Mouse (Mus musculus) spleen, postnatal 14 days (tissue): ENCODE data around the gene Cr2.
"Not testable (repeated sequence)": the region's sequence is repeated elsewhere in the genome, so short reads cannot be mapped to it uniquely, and the experiment has no call there.

Experiments used
- DNase-seq, 2 experiments: peaks; one replicate each; pipeline ENCODE4 v3.0.0; 2021 to 2022; ENCODE audit warnings: low spot score in 2 of 2

Cr2 gene

DNA sequence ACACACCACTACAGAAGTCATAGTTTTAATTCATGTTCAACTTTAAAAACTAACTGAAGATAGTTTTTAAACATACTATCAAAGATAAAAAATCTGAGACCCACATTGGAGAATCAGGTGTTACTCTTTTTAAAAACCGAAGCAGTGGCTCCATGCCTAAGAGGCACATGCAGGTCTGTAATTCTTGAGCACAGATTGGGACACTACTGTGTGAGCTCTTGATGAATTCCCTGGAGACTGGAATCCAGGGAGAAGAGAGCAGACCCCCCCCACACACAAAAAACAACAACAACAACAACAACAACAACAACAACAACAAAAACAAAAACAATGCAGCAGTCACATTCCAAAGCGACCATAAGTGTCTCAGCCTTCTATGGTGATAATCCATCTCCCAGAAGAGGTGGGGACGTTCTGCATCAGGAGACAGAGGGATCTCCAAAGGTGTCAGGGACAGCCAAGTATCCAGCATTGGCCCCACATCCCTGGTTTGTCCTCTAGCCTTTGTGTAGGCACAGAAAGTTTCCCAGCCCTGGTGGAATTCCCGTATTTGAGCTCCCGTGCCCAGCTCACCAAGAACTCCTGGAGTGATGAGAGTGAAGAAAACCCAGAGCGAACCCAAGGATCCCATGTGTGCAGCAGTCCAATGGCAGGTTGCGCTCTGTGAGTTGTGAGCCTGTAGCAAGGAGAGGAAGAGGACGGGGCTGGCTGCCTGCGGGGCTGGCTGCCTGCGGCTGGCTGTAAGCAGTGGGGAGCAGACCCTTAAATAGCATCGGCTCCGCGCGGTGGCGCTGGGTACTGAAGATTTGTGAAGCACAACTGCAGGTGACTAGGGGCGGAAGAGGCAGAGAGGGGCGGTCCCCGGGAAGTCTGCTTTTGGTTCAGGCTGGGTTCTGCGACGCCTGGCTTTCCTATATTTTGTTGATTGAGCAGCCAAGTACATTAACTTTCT, at the start of gene Cr2:
TSS of gene Cr2 (minus strand) at position 737 of the 952 bp plus-strand sequence.
- DNase-seq: peak; percentile 73 to 82

DNA sequence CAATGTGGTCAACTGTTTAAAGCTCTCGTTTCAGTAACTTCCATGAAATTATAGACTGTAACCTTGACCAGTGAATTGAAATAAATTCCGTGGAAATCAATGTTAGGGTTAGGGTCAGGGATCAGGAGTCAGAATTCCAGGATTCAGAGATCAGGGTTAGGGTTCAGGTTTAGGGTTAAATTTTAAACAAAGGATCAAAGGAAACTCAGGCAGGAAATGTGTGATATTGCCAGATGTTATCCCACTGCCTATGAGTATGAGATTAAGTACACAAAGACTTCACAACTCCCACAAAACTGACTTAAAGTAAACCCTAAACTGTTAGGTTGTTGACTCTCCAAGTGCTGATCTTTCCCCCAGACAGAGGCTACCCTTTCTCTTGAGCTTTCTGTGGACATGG, 45.3 kb upstream of the Cr2 start:
- no peak for DNase-seq

DNA sequence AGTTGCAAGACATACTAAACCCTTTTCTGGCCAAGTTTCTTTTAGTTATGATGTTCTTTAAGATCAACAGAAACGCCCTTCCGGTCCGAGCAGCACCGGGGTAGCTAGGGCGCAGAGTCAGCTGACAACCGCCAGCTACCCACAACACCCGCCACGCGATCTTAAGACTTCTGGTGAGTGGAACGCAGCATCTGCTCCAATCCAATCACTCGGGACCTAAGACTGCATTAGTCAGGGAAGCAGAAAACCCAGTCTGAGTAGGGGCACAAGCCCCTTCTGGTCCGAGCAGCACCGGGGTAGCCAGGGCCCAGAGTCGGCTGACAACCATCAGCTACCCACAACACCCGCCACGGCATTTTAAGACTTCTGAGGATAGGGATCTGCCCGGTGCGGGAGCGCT, 36.3 kb upstream of the Cr2 start:
- DNase-seq: not testable (repeated sequence)

DNA sequence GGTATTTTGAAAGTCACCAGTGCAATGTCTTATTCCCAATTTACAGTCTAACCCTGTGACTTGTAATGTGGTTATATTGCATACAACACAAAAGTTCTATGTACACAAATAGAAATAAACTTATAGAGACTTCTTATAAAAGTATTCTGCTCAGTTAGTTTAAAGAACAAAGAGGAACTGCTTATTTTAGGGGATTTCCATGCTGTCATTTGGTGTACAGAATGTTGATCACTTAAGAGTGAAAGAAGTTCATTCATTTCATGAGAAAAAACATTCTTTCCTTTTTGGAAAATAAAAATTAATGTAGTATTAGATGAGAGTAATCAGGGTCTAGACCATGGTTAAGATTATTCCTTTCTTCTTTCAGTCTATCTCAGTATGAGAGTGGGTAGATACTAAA, 8.2 kb upstream of the Cr2 start:
- no peak for DNase-seq

DNA sequence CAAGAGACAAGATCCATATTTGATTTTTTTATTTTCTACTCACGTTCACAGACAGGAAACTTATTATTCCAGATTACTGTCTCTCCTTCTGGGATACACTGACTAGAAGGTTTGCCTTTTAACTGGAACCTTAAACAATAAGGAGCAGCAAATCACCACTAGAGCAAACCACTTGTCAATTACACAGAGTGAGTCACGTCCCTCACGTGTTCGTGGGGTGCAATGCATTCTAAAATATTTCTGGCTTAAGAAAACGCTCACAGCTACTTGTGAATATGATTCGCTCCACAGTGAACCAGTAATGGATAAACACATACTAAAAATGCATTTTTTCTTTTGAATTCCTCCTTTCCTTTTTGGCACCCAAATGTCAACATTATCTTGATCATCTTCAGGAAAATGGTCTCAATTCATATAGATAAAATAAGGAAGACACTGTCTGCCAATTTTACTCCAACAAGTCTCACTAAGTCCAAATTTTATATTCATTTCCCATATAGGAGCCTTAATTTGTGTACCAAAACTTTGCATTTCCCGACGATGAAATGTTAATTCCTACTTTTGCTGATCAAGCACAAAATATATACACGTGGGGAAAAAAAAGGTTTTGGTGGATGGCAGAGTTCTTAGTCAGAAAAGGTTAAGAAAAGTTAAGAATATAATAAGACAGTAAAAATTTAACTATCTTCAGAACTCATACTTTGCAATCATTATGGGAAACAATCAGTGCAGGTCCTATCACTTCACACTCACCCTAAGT, 11.3 kb downstream of the Cr2 start:
- DNase-seq: no peak

DNA sequence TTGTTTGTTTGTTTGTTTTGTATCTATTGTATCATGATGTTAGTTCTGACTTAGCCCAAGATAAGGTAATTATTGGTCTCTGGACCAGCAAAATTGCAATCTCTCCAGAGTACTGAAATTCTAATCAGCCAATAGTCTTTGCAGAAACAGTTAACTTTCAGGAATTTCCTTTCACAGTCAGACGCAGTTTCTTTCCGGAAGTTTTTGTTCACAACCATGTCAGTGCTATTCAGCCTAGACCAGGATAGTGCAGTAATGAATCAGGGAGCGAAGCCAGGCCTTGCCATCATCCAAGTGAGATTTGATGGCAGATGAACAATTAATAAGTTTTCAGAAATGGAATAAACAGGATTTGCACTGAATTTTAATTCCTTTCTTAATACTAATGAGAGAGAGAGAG, 44.4 kb downstream of the Cr2 start:
- no peak for DNase-seq

DNA sequence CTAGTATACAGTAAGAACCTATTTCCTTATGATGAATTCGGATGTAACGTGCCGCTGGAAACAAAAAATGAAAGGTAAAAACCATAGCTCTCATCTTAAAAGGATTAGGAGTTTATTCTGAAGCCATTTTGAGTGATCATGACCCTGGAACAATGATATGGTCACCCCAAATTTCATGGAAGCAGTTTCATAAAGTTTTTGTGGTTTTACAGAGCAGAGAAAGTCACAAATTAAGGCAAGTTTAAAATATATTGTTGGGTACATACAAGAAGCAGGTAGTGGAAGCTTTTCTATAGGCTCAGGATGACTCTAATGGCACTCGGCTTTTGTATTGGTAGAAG, 44.9 kb downstream of the Cr2 start:
- DNase-seq: no peak

DNA sequence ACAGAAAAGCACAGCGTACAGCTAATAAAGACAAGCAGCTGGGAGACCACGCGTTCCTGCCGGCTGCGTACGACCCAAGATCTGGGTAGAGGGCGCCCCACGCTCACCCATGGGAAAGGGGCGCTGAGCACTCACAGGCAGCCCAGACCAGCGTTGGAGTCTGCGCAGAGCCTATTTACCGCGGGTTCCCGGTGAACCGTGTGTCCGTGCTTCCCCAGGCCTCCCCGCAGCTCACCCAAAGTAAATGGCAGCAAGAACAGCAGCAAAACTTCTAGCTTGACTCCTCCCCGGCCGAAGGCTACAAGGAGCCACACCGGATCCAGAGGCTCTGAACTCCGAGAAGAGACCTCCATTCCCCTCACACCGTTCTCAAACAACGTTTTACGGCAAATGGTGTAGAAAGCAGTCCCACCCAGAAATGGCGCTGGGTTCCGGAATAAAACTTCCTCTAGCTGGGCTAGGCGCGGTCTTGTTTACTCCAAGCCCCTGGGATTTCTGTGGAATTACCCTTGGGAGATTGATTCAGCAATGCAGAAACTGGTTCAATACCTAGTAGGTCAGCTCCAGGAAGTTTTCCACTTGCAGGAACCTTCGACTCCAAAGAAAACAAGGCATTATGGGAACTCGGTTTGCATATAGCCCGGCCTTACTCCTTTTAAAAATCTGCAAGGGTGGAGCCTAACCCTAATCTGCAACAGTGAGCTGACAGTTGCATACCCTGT, 45.4 kb downstream of the Cr2 start, which contains the start of gene Cr1l:
TSS of gene Cr1l (minus strand) at position 634 of the 722 bp plus-strand sequence.
- DNase-seq: peak; percentile 77 to 81

DNA sequence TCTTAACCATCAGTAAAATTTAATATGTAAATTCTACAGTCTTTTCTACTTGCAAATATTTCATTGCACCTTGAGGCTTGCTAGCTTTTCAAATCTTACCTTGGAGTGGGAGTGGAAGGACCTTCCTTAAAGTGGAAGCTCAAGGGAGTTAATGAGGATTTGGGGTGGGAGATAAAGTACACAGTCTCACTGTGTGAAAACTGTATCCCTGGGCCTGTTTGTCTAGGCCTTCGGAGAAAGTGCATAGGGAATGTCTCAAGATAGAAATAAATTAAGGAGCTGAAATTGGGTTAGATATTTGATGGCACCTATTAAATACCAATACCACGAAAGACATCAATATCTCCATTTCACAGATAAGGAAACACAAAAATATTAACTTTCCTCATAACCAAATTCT, 46.0 kb downstream of the Cr2 start:
- DNase-seq: no peak

DNA sequence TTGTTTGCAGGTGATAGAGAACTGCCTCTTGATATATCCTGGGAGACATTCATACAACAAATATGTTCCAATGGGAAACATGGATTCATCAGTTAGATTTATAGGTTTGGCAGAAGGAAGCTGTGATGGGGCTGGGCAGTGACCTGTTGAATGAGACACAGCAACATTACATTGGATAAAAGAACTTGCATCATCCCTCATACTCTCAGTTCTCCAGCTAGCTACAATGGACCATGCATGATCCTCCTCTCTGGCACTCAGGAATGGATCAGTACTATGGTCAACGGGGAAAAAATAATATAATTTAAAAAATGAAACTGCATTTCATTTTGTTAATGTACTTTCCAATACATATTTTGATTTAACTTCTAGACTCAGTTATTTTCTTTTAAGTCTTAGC, 46.6 kb downstream of the Cr2 start:
- DNase-seq: no peak

DNA sequence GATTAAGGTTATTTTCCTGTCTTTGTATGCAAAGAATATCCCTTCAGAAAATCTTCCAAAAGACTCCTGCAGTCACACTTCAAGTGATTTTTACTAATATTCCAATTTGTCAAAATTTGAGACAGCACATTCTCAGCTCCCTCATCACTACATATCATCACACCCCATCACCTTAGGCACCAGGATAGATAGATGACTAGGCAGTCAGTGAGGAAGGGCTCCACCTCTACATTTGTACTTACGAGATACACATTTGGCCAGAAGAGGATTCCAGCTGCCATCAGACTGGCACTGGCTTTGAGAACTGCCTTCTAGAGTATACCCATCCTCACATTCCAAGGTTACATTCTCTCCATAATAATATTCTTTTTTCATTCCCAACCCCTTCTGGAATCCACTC, 62.1 kb downstream of the Cr2 start:
- DNase-seq: no peak

DNA sequence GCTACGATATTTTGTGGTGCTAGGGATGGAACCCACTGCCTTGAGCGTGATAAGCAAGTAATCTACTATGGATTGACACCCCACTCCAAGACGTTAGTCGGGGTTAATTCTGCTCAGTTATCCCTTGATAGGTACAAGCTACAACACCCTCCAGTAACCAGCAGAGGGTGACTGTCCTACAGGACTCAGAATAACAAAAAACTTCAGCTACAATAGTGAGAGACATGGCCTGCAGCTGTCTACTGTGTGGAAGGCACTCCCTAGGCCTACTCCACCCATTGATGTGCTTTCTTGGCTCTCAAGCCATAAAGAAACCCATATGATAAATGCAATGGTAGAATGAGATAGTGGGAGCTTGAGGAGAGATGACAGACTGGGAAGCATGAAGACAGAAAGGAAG, 62.9 kb downstream of the Cr2 start:
- DNase-seq: no peak

DNA sequence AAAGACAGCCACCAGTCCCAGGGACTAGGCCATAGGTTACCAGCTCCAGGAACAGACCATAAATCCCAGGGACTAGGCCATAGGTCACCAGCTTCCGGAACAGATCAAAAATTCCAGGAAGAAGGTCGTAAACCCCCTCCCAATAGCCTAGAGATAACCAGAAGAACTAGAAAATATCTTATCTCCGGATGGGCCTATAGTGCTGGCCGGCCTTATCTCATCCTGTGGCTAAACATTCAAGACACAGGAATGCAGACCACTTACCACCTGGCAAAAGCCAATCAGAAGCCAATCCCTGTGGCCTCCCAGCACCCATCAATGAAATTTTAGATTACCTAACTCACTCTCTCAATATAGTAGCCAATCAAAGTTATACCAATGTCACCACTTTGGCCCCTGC, 75.8 kb downstream of the Cr2 start:
- no peak for DNase-seq

DNA sequence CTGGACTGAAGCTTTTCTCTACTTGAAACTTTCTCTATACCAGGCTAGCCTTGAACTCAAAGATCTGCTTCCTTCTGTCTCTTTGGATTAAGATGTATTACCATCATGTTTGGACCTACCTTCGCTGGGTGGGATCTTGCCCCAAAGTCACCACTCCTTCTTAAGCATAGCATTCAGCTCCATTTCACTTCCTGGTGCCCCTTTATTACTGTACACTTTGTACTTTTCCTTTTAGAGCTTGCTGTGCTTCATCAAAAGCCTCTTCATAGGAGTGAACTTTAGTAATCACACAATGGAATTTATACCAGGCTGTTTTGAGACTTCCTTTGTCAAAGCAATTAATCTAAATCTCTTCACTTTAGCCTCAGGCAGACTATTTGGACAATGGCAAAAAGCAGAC, 78.5 kb downstream of the Cr2 start:
- no peak for DNase-seq

DNA sequence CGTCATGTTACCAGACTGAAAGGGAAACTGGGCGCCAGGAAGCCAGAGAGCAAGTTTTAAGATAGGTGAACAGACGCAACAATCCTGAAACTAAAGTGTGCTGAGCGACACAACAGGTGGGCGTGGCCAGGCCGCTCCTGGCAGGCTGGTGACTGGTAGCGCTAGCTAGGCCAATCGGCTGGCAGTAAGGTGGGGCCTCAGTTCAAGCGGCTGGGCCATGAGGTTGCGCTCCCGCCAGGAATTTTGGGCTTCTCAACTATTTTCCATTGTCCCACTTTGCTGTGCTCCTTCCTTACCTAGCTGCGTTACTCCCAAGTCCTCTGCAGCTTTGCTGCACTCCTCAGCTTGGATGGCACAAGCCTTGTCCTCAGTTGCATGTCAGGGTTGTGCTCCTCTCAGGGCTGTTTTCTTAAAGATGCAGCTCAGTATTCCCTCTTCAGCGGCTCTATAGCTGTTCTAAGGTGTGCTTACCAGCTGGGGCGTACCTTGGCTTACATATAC, 84.2 kb downstream of the Cr2 start, which contains the start of gene Cd46:
TSS of gene Cd46 (minus strand) at position 30 of the 501 bp plus-strand sequence.
- DNase-seq: peak; percentile 51 to 60

DNA sequence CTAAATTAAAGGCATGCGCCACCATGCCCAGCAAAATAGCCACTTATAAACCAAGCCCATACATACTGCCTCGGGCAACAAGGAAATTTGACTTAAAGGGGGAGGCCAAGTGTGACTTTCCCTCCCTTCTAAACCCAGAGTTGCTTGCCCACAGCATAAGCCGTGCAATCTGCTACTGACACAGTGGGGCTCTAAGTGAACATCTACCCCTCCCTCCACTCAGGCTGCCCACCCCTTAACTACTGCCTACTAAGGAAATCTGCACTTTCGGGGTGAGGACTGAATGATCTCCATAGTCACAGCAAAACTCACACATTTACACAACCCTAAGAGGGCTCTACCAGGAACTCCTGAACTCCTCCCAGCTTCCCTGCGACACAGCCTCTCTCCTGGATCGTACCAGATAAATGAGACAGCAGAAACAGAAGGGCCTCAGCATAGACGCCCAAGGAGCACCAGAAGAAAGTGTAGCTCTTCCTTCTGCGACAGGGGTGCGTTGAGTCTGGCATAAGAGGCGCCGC, 84.8 kb downstream of the Cr2 start:
- no peak for DNase-seq
